Mouse (Mus musculus): ENCODE results near the gene Myh1.

Gene Myh1

DNA sequence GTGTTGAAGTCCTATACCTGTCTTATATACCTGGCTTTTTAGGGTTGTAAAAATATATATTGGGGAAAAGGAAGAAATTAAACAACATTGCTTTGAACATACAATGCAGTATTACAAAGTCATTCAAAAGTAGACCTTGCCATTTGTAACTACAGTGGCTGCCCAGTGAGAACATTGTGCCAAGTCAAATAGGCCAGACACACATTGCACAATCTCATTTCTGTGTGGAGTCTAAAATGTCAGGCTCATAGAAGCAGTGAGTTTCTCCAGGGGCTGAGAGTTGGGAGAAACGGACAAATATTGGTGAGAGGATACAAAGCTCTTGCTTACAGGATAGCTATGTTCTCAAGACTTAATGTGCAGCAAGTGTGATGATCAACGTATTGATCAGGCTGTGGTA lies 30.1 kb downstream of the Myh1 start:
- DNase-seq (ENCODE audit: low read depth, low spot score): no peak

DNA sequence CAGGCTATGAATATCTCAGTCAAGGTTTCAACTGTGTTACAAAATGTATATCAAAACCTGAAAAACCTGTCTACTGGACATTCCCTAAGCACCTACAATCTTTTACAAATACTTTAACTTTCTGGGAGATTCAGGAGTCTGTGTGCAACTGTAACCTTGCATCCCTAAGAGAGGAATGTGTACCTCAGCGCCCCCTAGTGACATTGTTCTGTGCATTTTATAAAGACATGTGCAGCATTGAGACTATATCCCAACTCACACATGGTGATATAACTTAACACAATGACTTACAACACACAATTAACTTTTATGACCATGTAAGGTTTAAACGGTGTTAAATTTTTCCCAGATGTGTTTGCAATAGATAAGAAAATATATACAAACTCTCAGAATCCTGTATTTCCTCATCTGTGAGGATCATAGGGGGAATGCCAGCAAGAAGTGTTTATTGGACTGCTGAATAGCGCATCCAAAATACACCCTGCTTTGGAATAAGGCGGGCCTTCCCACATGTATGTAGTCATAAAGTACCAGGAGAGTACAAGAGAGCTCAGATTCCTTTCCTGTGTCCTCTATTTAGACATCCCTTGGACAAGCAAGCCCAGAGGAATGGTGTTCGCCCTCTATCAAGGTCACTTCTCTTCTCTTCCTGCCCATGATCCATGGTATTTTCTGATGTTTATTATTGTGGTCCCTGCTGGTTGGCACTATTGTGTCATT lies 35.9 kb downstream of the Myh1 start:
- DNase-seq (ENCODE audit: low read depth, low spot score): peak; percentile 38

DNA sequence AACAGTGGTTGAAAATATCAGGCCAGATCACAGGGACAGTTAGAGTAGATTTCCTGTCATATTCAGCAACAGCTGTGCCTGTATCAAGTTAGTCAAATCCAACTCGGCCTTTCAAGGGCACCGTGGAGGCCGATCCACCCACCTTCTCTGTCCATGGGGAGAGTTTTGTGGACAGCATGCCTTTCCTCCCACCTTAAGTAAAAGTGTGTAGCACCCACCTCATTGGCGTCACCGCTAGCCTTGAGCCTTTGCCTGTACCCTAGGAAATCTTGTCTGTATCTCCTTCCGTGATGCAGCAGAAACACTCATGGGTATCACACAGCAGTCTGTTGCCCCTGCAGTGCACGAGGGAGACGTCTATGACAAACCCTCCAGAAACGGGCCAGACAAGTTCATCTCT lies 36.9 kb downstream of the Myh1 start:
- DNase-seq (ENCODE audit: low read depth, low spot score): no peak

DNA sequence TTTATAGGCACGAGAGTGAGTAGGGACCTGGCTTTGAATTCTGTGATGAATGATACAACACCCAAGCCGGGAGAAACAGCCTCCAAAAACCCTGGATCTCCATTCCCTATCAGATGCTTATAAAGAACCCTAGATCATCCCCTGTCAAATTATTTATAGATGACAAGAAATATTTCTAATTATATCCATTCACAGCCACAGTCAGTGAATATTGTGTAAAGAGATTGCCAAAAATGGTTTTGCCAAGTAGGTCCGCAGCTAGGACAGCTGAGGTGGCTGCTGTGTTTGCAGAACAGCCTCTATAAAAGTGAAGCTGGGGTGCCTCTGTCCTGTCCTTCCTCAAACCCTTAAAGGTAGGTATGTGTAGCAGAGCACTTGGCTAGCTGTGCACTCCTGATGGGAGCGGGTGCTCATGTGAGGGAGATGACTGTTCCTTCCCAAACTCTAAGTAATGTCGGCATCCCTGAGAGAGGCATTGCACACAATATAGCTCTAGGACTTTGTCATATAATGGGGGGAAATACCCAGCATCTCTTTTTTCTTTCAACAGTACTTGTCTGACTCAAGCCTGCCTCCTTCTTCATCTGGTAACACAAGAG lies 37.7 kb downstream of the Myh1 start, which contains the start of gene Myh4:
Myh4 (plus strand) TSS at position 549 of the 599 bp plus-strand sequence.
- no peak for DNase-seq (ENCODE audit: low read depth, low spot score)

DNA sequence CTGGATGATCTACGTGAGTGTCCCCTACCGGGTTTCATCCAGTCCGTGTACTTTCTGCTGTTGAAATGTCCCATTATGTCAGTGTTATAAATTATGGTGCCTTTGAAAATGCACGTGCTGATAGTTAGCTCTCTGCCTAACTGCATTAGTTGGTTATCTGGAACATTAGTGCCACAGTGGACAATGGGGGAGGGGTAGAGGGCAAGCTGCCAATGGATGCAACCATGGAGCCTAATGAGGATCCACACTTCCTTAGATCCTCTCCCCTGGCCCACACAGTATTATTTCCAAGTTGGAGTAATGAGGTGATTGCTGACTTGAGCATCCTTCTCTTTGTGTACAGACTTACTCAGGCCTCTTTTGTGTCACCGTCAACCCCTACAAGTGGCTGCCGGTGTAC lies 41.2 kb downstream of the Myh1 start:
- DNase-seq (ENCODE audit: low read depth, low spot score): no peak

DNA sequence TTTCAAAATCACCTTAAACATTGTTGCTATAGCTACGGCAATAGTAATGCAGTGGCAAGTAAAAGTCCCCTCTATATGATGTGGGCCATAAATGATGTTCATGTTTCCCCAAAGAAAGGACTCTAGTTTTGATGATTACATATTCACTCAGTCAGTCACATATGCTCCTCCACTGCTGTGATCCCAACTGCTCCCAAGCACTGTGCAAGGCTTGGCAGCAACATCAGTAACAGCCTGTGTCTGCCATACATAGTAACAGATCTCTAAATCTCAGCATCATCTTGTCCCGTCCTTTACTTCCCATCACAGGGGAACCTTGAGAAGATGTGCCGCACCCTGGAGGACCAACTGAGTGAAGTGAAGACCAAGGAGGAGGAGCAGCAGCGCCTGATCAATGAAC lies 53.8 kb downstream of the Myh1 start:
- no peak for DNase-seq (ENCODE audit: low read depth, low spot score)

DNA sequence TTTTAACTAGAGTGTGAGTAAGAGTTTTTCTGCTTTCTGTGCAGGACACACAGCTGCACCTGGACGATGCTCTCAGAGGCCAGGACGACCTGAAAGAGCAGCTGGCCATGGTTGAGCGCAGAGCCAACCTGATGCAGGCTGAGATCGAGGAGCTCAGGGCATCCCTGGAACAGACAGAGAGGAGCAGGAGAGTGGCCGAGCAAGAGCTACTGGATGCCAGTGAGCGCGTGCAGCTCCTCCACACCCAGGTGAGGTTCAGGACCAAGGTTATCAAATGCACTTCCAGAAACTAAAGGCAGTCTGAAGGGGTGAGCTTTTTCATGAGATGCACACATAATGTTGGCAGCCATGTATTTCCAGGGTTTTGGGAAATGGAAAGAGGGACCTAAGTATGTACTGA lies 57.2 kb downstream of the Myh1 start:
- DNase-seq (ENCODE audit: low read depth, low spot score): no peak

DNA sequence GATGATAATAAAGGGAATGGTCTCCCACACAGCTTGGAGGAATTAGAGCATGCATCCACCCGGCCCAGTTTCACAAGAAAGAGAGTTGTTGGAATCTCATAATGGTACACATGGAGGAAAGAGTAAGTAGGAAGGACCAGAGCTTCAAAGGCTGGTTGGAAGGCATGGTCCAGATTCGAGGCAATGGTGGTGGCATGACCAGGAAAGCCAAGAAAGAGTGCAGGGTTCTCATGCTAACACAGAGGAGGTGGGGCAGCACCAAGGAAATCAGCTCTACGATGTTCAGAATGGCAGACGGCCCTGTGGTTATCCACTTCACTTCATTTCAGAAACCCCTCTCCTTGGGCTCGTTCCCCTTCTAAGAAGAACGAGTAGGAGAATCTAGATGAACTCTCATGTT lies 61.1 kb downstream of the Myh1 start:
- DNase-seq (ENCODE audit: low read depth, low spot score): no peak

All from embryo, embryonic 11.5 days (tissue).